Mouse (Mus musculus) megakaryocyte progenitor cell, adult 5-6 weeks (primary cell): ENCODE measurements at regions not wholly inside any gene's neighbourhood (a gene's known extent, or its start where the extent isn't known, plus 50 kb on each side); places are given as distances from the start of the nearest gene placed in this dataset.

ENCODE experiments used
- ATAC-seq: replicated peaks from 2 replicates; pipeline ENCODE4 v1.8.0; 2016; ENCODE audit warnings: mild to moderate bottlenecking, moderate TSS enrichment, inconsistent platforms; ENCODE audit not compliant: poor library complexity

- no peak for ATAC-seq
Observed at GRCm38 (mm10) chr2:166359995-166360394, 204.5 kb upstream of the Sulf2 start.

- ATAC-seq, result peak; percentile 63
Observed at GRCm38 (mm10) chr2:166357824-166358223, 202.4 kb upstream of the Sulf2 start.

DNA sequence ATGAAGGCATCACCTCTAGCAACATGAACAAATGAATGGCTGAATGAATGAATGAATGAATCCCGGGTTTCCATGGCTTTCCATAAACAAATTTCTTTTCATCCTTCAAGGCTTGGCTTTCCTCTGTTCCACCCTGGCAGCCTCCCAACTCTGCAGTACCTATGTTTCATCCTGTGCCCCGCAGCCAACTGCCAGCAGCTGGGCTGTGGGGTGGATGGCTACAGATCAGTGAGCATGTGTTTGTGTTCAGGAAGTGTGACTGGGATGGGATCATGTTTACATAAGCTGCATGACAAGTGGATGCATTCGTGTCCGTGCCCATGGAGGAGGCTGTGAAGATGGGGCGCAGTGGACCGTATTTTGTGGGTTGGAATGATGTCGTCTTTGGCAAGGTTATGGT is 200.5 kb upstream of the Sulf2 start:
- no peak for ATAC-seq

GRCm38 (mm10) chr2:166355446-166355845 is 200.0 kb upstream of the Sulf2 start:
- no peak for ATAC-seq

DNA sequence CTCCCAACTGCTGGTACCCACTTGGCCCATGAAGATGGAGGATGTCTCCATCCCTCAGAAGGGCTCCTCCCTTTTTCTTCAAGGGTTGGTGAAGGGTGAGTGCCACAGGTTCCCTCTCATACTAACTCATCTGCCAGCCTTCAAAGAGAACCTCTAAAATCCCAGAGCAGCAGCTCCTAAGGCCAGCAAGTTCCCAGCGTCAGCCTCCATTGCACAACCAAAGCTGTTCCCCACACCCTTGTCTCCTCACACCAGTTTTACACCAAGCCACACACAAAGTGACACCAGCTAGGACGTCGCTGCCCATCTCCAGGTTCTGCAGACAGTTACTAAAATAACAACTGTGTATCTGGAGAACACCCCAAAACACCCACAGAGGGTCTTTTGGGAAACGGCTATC is 198.9 kb upstream of the Sulf2 start:
- ATAC-seq, result no peak

- ATAC-seq, result no peak
Observed at GRCm38 (mm10) chr2:166353447-166354111, 198.1 kb upstream of the Sulf2 start.

GRCm38 (mm10) chr2:166351984-166352383 is 196.5 kb upstream of the Sulf2 start:
- ATAC-seq, result no peak

GRCm38 (mm10) chr2:166351581-166351980 is 196.1 kb upstream of the Sulf2 start:
- no peak for ATAC-seq

DNA sequence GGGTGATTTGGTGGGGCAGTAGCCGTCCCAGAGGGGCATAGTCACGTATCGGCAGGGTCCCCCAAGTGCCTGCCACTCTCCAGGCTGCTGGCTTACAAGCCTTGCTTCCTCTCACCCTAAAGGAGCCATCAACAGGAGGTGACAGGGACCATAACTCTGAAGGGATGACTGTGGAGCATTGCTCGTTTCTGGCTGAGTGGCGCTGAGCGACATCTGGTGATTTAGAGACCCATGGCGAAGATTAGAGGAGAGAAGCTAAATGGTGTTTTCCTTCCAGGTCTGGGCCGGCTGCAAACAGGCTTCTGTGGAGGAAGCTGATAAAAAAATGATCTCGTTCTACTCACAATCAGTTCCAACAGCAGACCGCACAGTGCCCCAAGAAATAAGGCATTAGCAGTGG is 193.2 kb upstream of the Sulf2 start:
- ATAC-seq, result peak; percentile 43

DNA sequence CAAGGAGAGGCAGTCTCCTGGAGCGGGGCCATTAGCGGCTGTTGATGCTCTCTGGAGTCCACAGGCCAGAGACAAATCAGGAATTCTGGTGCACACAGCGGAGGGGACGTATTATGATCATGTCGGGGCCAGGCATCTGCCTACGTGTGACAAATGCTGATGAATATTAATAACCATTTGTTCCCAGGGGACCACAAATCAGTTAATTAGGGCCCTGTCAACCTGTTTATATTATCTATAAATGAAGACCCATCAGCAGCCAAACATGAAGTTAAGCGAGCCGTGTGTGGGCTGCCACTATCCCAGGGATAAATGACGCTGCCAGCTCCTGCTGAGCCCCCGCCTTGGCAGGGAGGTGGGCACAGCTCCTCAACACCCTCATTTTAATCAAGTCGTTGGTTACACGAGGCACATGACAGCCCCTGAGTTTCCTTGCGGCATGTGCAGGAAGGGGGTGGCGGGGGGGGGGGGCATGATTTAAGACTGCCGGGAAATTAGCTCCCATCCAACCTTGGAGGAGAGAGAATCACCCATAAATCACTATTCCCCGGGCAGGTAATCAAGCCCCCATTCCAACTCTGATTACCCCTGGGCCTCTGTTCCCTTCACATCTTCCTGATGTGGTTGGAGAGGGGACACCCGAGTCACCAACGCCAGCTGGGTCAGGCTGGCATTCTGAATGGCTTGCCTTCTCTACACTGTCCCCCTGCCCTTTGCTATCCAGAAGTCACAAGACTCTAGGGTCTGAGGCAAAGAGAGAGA is 191.1 kb upstream of the Sulf2 start:
- ATAC-seq, result no peak

GRCm38 (mm10) chr2:166343551-166344340 is 188.3 kb upstream of the Sulf2 start:
- ATAC-seq, result no peak

DNA sequence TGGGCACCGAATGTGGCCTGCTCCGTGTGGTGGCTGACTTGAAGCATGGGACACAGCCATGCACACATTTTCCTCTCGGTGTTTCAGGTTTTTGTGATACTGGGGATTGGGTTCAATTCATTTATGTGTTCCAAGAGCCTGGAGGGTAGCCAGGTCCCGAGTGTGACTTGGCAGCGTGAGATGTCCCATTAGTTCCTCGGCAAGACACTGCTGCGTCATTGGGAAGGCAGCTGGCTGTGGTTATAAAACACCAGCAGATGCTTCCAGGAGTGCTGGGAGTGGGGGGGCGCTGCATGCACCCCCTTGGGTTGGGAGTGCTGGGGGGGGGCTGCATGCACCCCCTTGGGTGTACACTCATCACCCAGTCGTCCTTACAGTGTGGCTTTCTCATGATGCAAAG is 186.9 kb upstream of the Sulf2 start:
- no peak for ATAC-seq

DNA sequence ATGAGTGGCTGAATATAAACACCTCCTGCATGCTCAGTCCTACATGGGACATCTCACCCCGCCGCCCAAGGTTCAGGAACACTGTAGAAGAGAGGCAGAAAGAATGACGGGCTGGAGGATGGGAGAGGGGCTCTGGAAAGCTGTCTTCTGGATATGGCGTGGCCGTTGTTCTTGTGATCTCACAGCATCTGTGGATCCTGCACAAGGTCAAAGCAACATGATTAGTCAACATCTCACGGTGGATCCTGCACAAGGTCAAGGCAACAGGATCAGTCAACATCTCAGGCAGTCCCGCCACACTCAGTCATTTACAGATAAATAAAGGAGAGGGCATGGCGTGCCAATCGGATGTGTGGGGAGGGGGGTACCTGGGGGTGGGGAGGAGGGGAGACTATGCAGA is 184.7 kb upstream of the Sulf2 start:
- ATAC-seq, result no peak

DNA sequence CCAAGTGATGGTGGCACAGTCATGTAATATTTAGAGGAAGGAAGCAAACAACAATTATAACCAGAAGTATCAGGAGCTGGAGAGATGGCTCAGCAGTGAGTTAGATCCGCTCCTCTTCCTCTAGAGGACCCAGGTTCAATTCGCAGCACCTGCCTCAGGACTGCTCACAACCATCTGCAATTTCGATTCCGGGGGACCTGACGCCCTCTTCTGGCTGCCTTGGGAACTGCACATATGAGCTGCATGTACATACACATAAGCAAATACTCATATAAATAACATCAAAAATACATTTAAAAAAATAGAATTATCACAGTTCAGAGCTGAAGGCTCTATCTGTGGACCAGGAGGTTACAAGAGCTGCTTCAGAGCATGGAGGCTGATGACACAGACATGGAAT is 184.0 kb upstream of the Sulf2 start:
- ATAC-seq, result no peak

DNA sequence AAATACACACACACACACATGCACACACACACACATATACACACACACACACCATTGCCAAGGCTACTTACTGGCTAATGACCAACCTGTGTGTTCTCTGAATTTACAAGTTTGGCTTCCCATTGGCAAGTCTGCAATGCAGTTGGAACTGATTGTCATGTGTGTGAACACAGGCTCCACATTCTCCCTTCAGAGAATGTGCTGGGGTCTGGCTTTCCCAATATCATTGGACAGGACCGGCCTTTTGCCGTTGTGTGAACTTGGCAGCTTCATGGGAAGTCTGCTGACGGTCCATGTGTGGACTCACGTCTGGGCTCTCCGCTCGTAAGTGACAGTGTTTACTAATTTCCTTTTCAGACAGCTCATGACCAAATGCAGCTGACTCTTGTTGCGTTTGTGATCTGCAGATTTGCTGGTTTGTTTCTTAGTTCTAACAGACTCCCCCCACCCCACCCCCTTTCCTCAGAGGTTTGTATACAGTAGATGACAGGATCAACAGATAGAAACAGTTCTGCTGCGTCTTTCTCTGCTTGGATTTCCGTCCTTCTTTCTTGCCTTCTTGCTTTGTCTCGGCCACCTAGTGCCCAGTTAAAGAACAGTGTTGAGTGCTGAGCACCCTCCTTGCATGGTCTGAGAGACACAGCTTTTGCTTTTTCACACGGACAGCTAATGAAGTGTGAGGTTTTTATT is 183.1 kb upstream of the Sulf2 start:
- ATAC-seq, result no peak

- no peak for ATAC-seq
Observed at GRCm38 (mm10) chr2:166337666-166338065, 182.2 kb upstream of the Sulf2 start.

- no peak for ATAC-seq
Observed at GRCm38 (mm10) chr2:166335702-166336101, 180.2 kb upstream of the Sulf2 start.

- ATAC-seq, result no peak
Observed at GRCm38 (mm10) chr2:166334559-166334958, 179.1 kb upstream of the Sulf2 start.

DNA sequence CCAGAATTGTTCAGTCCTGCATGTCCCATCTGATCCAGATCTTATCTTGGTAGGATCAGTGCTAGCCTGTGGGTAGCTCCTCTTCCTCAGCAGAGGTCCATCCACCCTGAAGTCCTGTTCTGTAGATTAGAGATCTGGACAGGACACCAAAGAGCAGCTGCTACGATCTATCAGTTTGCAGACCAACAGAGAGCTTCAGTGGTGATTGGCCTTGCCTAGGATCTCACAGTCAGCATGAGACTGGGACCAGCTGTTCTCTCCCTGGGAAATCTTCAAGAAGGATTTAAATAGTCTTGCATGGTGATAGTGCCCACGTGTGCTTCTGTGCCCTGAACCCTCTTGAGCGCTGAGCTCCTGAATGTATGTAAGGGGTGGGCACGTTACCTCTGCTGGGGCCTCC is 178.4 kb upstream of the Sulf2 start:
- ATAC-seq, result no peak

GRCm38 (mm10) chr2:166332748-166333417 is 177.4 kb upstream of the Sulf2 start:
- no peak for ATAC-seq

GRCm38 (mm10) chr2:166331192-166331591 is 175.7 kb upstream of the Sulf2 start:
- ATAC-seq, result no peak
